Mouse (Mus musculus) stomach, embryonic 15.5 days (tissue): Measurements from ENCODE around the gene Hdhd3. TPM values are rescaled to one million over a fixed set of nuclear protein-coding genes. Genes with fewer than 3 reads are reported as not detected.

Source experiments
- ATAC-seq: fragments of 200-750 bp; cut with Nextera tagmentation; 2 replicates; pipeline ENCODE4 v1.8.0; 2017; ENCODE audit warnings: low read depth, moderate number of reproducible peaks, moderate TSS enrichment; ENCODE audit not compliant: insufficient read depth, low FRiP score
- H3K27ac ChIP-seq: fragments of 300-500 bp; sonication (generic); 2 replicates; pipeline ENCODE4 v1.5.1; 2015; ENCODE audit warnings: mild to moderate bottlenecking, inconsistent platforms
- H3K27me3 ChIP-seq: fragments of 300-500 bp; sonication (generic); replicated peaks from 2 replicates; pipeline ENCODE4 v1.6.1; 2015; ENCODE audit warnings: inconsistent platforms
- H3K36me3 ChIP-seq: fragments of 300-500 bp; sonication (generic); 2 replicates; pipeline ENCODE4 v1.6.1; 2015; ENCODE audit warnings: inconsistent platforms
- H3K4me1 ChIP-seq: fragments of 300-500 bp; sonication (generic); 2 replicates; pipeline ENCODE4 v1.6.1; 2015; ENCODE audit warnings: inconsistent platforms
- H3K4me2 ChIP-seq: fragments of 300-500 bp; sonication (generic); 2 replicates; pipeline ENCODE4 v1.6.1; 2015; ENCODE audit warnings: mild to moderate bottlenecking, inconsistent platforms
- H3K4me3 ChIP-seq: fragments of 300-500 bp; sonication (generic); replicated peaks from 2 replicates; pipeline ENCODE4 v1.5.1; 2015; ENCODE audit warnings: inconsistent platforms
- H3K9ac ChIP-seq: fragments of 300-500 bp; sonication (generic); 2 replicates; pipeline ENCODE4 v1.6.1; 2015; ENCODE audit warnings: inconsistent platforms
- H3K9me3 ChIP-seq: fragments of 300-500 bp; sonication (generic); 2 replicates; pipeline ENCODE4 v1.6.1; 2016; ENCODE audit warnings: inconsistent platforms
- WGBS: fragments of 180-500 bp; shearing (Covaris S2); methylation state at CpG from one replicate; pipeline ENCODE4 v1.1.7; 2015; 5-methylcytosine and 5-hydroxymethylcytosine counted together
- polyA plus RNA-seq: library from polyadenylated mRNA; unstranded; fragments of >200 nt; fragmentation: Nextera tagmentation; extraction: Ambion mirVana; gene quantifications from 2 replicates; pipeline ENCODE4 v1.2.1, GENCODE M21; 2015

Gene Hdhd3
- polyA plus RNA-seq, 1 experiment from 2014 or later = 27.3 TPM

- no peak overlapping the region for H3K27ac ChIP-seq
- ATAC-seq = no peak
- H3K36me3 ChIP-seq = peaks cover 40% of the 10 kb centered on the region
Measured at GRCm38 (mm10) chr4:62506798-62507197, 3.5 kb upstream of the Hdhd3 start.

DNA sequence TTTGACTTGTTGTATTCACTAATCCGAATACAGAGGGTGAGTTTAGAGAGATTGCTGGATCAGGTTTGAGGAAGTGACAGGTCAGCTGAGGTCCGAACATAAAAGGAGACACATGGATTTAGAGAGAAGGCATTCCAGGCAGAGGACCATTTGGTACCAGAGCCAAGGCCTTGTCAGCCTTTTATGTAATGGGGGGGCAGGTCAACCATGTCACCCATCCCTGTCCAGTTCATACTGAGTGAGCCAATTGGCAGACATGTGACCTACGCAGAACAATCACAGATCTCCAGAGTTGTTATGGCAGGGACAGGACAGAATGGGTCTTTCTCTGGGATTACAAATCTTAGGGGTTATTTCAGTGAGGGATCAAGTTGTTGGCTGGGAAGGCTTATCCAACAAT, 2.7 kb upstream of the Hdhd3 start:
- H3K27ac ChIP-seq = no peak overlapping the region
- H3K4me2 ChIP-seq = no peak overlapping the region
- no peak overlapping the region for H3K9ac ChIP-seq
- H3K4me3 ChIP-seq = no peak overlapping the region
- ATAC-seq = no peak
- no peaks in the 10 kb centered on the region for H3K9me3 ChIP-seq
- peaks cover 5% of the 10 kb centered on the region for H3K4me1 ChIP-seq
- H3K27me3 ChIP-seq = no peaks in the 10 kb centered on the region
- peaks cover 33% of the 10 kb centered on the region for H3K36me3 ChIP-seq
- 86% methylated on average over 3 of the region's 3 CpGs for WGBS

More at GRCm38 (mm10) chr4:62506798-62507197, 3.5 kb upstream of the Hdhd3 start:
- Histone ChIP-seq H3K4me2 (no peak overlapping the region), H3K9ac (no peak overlapping the region), H3K27me3 (no peaks in the 10 kb centered on the region), H3K4me3 (no peak overlapping the region), H3K4me1 (peaks cover 4% of the 10 kb centered on the region), H3K9me3 (no peaks in the 10 kb centered on the region)
- 56% methylated on average over 2 of the region's 2 CpGs for WGBS

DNA sequence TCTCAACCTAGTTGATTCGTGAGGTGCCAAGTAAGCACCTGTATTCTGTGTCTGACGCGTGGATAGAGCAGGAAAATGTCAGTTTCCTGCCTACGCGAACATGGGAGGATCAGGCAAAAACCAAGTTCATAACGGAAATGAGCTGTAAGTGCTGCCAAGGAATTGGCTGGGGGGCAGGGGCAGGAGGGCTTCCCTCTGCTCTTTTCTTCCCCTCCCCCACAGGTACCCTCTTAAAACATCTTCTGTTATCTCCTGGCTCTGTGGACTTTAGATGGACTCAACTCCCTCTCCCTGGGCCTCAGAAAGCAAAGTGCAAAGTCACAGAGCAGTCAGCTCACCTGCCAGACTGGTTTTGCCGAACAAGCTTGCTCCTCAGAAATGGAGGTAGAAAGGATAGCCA, 298 bp downstream of the Hdhd3 start:
- peak; percentile 15; the same call in 1 of the 2 replicates for ATAC-seq
- no peak overlapping the region for H3K4me2 ChIP-seq

DNA sequence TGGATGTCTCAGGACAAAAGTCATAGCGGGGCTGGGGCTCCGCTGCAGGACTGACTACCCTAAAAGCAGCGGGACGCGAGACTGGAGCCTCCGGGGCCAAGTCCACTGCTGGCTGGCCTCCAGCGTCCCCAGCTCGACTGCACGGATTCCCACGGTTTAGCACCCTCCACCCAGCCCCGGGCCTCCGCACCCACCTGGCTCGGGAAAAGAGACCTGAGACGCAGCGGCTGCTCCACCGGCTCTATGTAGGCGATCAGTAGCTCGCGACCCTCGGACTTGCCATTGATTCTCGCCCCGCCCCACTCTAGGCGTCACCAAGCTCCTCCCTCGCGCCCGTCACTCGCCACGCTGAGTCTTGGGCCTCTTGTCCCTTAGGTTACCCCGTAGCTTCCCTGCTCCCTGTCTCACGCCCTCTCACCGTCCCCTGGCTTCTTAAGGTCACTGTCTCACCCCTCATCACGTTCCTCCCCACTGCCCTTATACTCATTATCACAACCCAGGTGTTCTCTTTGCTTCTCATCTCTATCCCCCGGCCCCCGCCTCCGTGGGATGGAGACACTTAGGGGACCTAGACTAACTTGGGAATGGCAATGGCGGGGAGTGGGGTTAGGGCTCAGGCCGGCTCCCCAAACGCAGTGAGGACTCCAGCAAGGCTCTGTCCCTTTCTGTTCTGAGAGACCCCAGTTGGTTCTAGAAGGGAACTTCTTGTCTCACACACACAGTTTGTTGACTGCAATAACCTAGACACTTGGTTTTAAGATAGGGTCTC, 1.1 kb downstream of the Hdhd3 start:
- Histone ChIP-seq H3K27ac (peak overlapping the region; percentile 90), H3K36me3 (peaks cover 24% of the 10 kb centered on the region; the same call in 1 of the 2 replicates), H3K9me3 (no peaks in the 10 kb centered on the region), H3K4me3 (peak overlapping the region; percentile 84), H3K9ac (peak overlapping the region; percentile 59; the same call in 1 of the 2 replicates), H3K4me1 (peaks cover 11% of the 10 kb centered on the region), H3K4me2 (peak overlapping the region; percentile 78), H3K27me3 (no peaks in the 10 kb centered on the region)
- 2% methylated on average over 38 of the region's 38 CpGs for WGBS
- peak; percentile 89 for ATAC-seq

More for the DNA sequence above, 298 bp downstream of the Hdhd3 start:
- Histone ChIP-seq H3K4me3 (no peak overlapping the region), H3K9ac (no peak overlapping the region), H3K9me3 (no peaks in the 10 kb centered on the region), H3K4me1 (peaks cover 11% of the 10 kb centered on the region), H3K27ac (peak overlapping the region; percentile 90), H3K27me3 (no peaks in the 10 kb centered on the region), H3K36me3 (peaks cover 28% of the 10 kb centered on the region; the same call in 1 of the 2 replicates)
- WGBS = 55% methylated on average over 7 of the region's 7 CpGs

- 0% methylated on average over 7 of the region's 7 CpGs for WGBS
- Histone ChIP-seq H3K36me3 (peaks cover 20% of the 10 kb centered on the region; the same call in 1 of the 2 replicates), H3K27ac (peak overlapping the region; percentile 90), H3K9ac (peak overlapping the region; percentile 59; the same call in 1 of the 2 replicates), H3K4me2 (peak overlapping the region; percentile 78), H3K4me3 (peak overlapping the region; percentile 84), H3K27me3 (no peaks in the 10 kb centered on the region), H3K9me3 (no peaks in the 10 kb centered on the region), H3K4me1 (peaks cover 11% of the 10 kb centered on the region)
- ATAC-seq = no peak
Measured at GRCm38 (mm10) chr4:62501534-62501933, 1.7 kb downstream of the Hdhd3 start.

GRCm38 (mm10) chr4:62500799-62501198, 2.5 kb downstream of the Hdhd3 start:
- WGBS = 75% methylated on average over 4 of the region's 4 CpGs
- peaks cover 22% of the 10 kb centered on the region; the same call in 1 of the 2 replicates for H3K36me3 ChIP-seq
- peak overlapping the region; percentile 16; the same call in 1 of the 2 replicates for H3K4me3 ChIP-seq
- H3K4me1 ChIP-seq = peaks cover 11% of the 10 kb centered on the region
- no peaks in the 10 kb centered on the region for H3K9me3 ChIP-seq
- H3K9ac ChIP-seq = no peak overlapping the region
- H3K27me3 ChIP-seq = no peaks in the 10 kb centered on the region
- no peak for ATAC-seq
- peak overlapping the region; percentile 62; the same call in 1 of the 2 replicates for H3K27ac ChIP-seq
- peak overlapping the region; percentile 78; the same call in 1 of the 2 replicates for H3K4me2 ChIP-seq

DNA sequence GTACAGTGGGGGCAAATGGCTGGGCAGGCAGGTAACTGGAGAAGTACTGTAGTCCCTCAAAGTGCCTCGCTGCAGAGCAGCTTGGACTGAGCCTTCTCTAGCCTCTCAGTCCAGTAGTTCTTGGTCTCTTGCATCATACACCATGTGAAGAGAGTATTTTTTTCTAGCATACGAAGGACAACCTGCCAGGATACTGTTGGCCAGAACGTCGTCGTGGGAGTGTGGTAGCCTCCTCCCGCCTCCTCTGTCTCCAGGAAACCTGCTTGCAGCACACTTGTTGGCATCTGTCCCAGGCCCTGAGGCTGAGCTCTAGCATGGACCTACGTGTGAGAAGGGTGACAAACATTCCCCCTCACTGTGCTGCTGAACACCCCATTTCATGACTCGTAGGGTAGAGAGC, 6.5 kb downstream of the Hdhd3 start:
- no peak overlapping the region for H3K27ac ChIP-seq
- peaks cover 22% of the 10 kb centered on the region; the same call in 1 of the 2 replicates for H3K36me3 ChIP-seq
- H3K27me3 ChIP-seq = no peaks in the 10 kb centered on the region
- H3K4me1 ChIP-seq = 0 out of 2 replicates have a peak, but pooled peaks cover 7% of the 10 kb centered on the region
- H3K4me3 ChIP-seq = no peak overlapping the region
- WGBS = 53% methylated on average over 8 of the region's 8 CpGs
- H3K9me3 ChIP-seq = no peaks in the 10 kb centered on the region
- H3K9ac ChIP-seq = no peak overlapping the region
- ATAC-seq = peak; percentile 29; the same call in 1 of the 2 replicates
- no peak overlapping the region for H3K4me2 ChIP-seq

GRCm38 (mm10) chr4:62495946-62496345, 7.3 kb downstream of the Hdhd3 start:
- 69% methylated on average over 8 of the region's 8 CpGs for whole genome bisulfite sequencing
- no peak overlapping the region for H3K27ac ChIP-seq

GRCm38 (mm10) chr4:62494230-62494629, 9.0 kb downstream of the Hdhd3 start:
- Histone ChIP-seq H3K27me3 (no peaks in the 10 kb centered on the region), H3K4me2 (no peak overlapping the region), H3K9me3 (no peaks in the 10 kb centered on the region), H3K27ac (no peak overlapping the region), H3K4me1 (0 out of 2 replicates have a peak, but pooled peaks cover 3% of the 10 kb centered on the region), H3K9ac (no peak overlapping the region), H3K4me3 (no peak overlapping the region), H3K36me3 (peaks cover 13% of the 10 kb centered on the region; the same call in 1 of the 2 replicates)
- ATAC-seq = no peak
- 68% methylated on average over 9 of the region's 9 CpGs for WGBS

More at GRCm38 (mm10) chr4:62495946-62496345, 7.3 kb downstream of the Hdhd3 start:
- Histone ChIP-seq H3K4me3 (no peak overlapping the region), H3K9ac (no peak overlapping the region), H3K4me2 (no peak overlapping the region), H3K36me3 (peaks cover 22% of the 10 kb centered on the region; the same call in 1 of the 2 replicates), H3K9me3 (no peaks in the 10 kb centered on the region), H3K4me1 (0 out of 2 replicates have a peak, but pooled peaks cover 5% of the 10 kb centered on the region), H3K27me3 (no peaks in the 10 kb centered on the region)
- no peak for ATAC-seq

GRCm38 (mm10) chr4:62492682-62493081, 10.6 kb downstream of the Hdhd3 start:
- Histone ChIP-seq H3K9ac (no peak overlapping the region), H3K4me3 (no peak overlapping the region), H3K36me3 (0 out of 2 replicates have a peak, but pooled peaks cover 2% of the 10 kb centered on the region), H3K27me3 (no peaks in the 10 kb centered on the region), H3K4me2 (no peak overlapping the region), H3K9me3 (no peaks in the 10 kb centered on the region), H3K27ac (no peak overlapping the region), H3K4me1 (no peaks in the 10 kb centered on the region)
- ATAC-seq = no peak
- 70% methylated on average over 2 of the region's 2 CpGs for WGBS

- no peaks in the 10 kb centered on the region; the same call in 1 of the 2 replicates for H3K4me1 ChIP-seq
- no peaks in the 10 kb centered on the region for H3K36me3 ChIP-seq
- no peak for ATAC-seq
- no peaks in the 10 kb centered on the region for H3K27me3 ChIP-seq
- H3K9ac ChIP-seq = no peak overlapping the region
- no peak overlapping the region for H3K4me3 ChIP-seq
- H3K4me2 ChIP-seq = no peak overlapping the region
- no peaks in the 10 kb centered on the region for H3K9me3 ChIP-seq
- H3K27ac ChIP-seq = no peak overlapping the region
- 94% methylated on average over 2 of the region's 2 CpGs for WGBS
Measured at GRCm38 (mm10) chr4:62487914-62488313, 15.4 kb downstream of the Hdhd3 start.

GRCm38 (mm10) chr4:62487172-62487571, 16.1 kb downstream of the Hdhd3 start:
- Histone ChIP-seq H3K4me3 (no peak overlapping the region), H3K4me2 (no peak overlapping the region), H3K9ac (no peak overlapping the region), H3K27ac (no peak overlapping the region), H3K9me3 (no peaks in the 10 kb centered on the region), H3K4me1 (no peaks in the 10 kb centered on the region; the same call in 1 of the 2 replicates), H3K27me3 (no peaks in the 10 kb centered on the region), H3K36me3 (no peaks in the 10 kb centered on the region)
- no peak for ATAC-seq
- WGBS = 83% methylated on average over 5 of the region's 5 CpGs
